Mouse (Mus musculus) gastrocnemius, adult 8-10 months (tissue): Measurements from ENCODE around the gene Tex33. TPM values are rescaled to one million over a fixed set of nuclear protein-coding genes. Genes with fewer than 3 reads are reported as not detected.
"Not testable (repeated sequence)": the region's sequence is repeated elsewhere in the genome, so short reads cannot be mapped to it uniquely, and the experiment has no call there.

Source experiments
- DNase-seq, 2 experiments: peaks; one replicate each; pipeline ENCODE4 v3.0.0; 2022; ENCODE audit warnings: low spot score in 2 of 2
- total RNA-seq, 4 experiments: library from RNA; stranded (reverse); gene quantifications; 2 replicates each; pipeline ENCODE4 v1.2.4; 2022

The Tex33 gene
- total RNA-seq, 4 experiments from 2014 or later = not detected

- DNase-seq = no peak
Observed at GRCm38 (mm10) chr15:78378556-78378955, 17.2 kb downstream of the Tex33 start.

GRCm38 (mm10) chr15:78377859-78378258, 17.9 kb downstream of the Tex33 start:
- DNase-seq = no peak

- DNase-seq = no peak
Observed at GRCm38 (mm10) chr15:78374204-78374603, 21.5 kb downstream of the Tex33 start.

GRCm38 (mm10) chr15:78372796-78373195, 22.9 kb downstream of the Tex33 start:
- DNase-seq = no peak

GRCm38 (mm10) chr15:78369641-78370040, 26.1 kb downstream of the Tex33 start:
- no peak for DNase-seq

GRCm38 (mm10) chr15:78368926-78369346, 26.8 kb downstream of the Tex33 start:
- no peak for DNase-seq

GRCm38 (mm10) chr15:78367811-78368210, 27.9 kb downstream of the Tex33 start:
- no peak for DNase-seq

- DNase-seq = no peak
Observed at GRCm38 (mm10) chr15:78366875-78367274, 28.8 kb downstream of the Tex33 start.

GRCm38 (mm10) chr15:78365916-78366315, 29.8 kb downstream of the Tex33 start:
- DNase-seq = no peak

- DNase-seq = no peak
Observed at GRCm38 (mm10) chr15:78355548-78355947, 40.2 kb downstream of the Tex33 start.

- DNase-seq = no peak
Observed at GRCm38 (mm10) chr15:78354958-78355357, 40.8 kb downstream of the Tex33 start.

GRCm38 (mm10) chr15:78351586-78352165, 44.0 kb downstream of the Tex33 start:
- no peak for DNase-seq

- DNase-seq = no peak
Observed at GRCm38 (mm10) chr15:78344567-78344966, 51.1 kb downstream of the Tex33 start.

- no peak for DNase-seq
Observed at GRCm38 (mm10) chr15:78343683-78344082, 52.0 kb downstream of the Tex33 start.

GRCm38 (mm10) chr15:78340919-78341318, 54.8 kb downstream of the Tex33 start:
- not testable (repeated sequence) for DNase-seq

- peak; percentile 15 to 37 for DNase-seq
Observed at GRCm38 (mm10) chr15:78339627-78340423, 55.9 kb downstream of the Tex33 start.

- no peak for DNase-seq
Observed at GRCm38 (mm10) chr15:78334380-78334779, 61.3 kb downstream of the Tex33 start.

- no peak for DNase-seq
Observed at GRCm38 (mm10) chr15:78332981-78333380, 62.7 kb downstream of the Tex33 start.

- DNase-seq = no peak
Observed at GRCm38 (mm10) chr15:78331523-78332340, 64.0 kb downstream of the Tex33 start.

GRCm38 (mm10) chr15:78330706-78331105, 65.0 kb downstream of the Tex33 start:
- DNase-seq = no peak

GRCm38 (mm10) chr15:78329972-78330371, 65.7 kb downstream of the Tex33 start:
- not testable (repeated sequence) for DNase-seq

- DNase-seq = no peak
Observed at GRCm38 (mm10) chr15:78328520-78329097, 67.1 kb downstream of the Tex33 start.
